Mouse (Mus musculus): ENCODE results near the gene Nxpe5.

- TF ChIP-seq CTCF (IDR thresholded peaks at IDR 0.05; ENCODE audit: low read depth): no peak
- TF ChIP-seq EP300 (IDR thresholded peaks at IDR 0.05; ENCODE audit: low read depth): no peak
Observed at GRCm38 (mm10) chr5:138280425-138280768, 54.7 kb downstream of the Nxpe5 start.

Data from liver, postnatal 0 days (tissue).